In genomic region chr4:83534024-83534423, GRCm38 (mm10) we compare ENCODE assay signal across 20 mouse cellular contexts.
"Had no signal": no experiment of that assay in that cellular context is flagged by ENCODE, and none has a peak within 500 bp of the region (broad histone marks: within the 10 kb centered on the region; RNA-seq: fewer than 3 reads in every experiment).

No protein-coding gene starts in this region.

- H3K4me1 ChIP-seq: lung, embryonic 15.5 days; megakaryocyte, embryonic 14.5 days; midbrain, embryonic 13.5 days; midbrain, embryonic 15.5 days; neural tube, embryonic 15.5 days had no signal

- H3K27me3 ChIP-seq: liver, embryonic 15.5 days; lung, embryonic 15.5 days; megakaryocyte, embryonic 14.5 days; midbrain, embryonic 13.5 days; midbrain, embryonic 15.5 days; neural tube, embryonic 13.5 days; neural tube, embryonic 15.5 days had no signal

- H3K4me2 ChIP-seq: liver, embryonic 15.5 days; lung, embryonic 15.5 days; midbrain, embryonic 11.5 days; midbrain, embryonic 13.5 days; midbrain, embryonic 15.5 days; neural tube, embryonic 13.5 days; neural tube, embryonic 15.5 days had no signal

- H3K9ac ChIP-seq: liver, embryonic 15.5 days; liver, postnatal 0 days; lung, embryonic 15.5 days; midbrain, embryonic 13.5 days; midbrain, embryonic 15.5 days; neural tube, embryonic 13.5 days; neural tube, embryonic 15.5 days had no signal

- H3K27ac ChIP-seq: liver, embryonic 15.5 days; lung, embryonic 15.5 days; macrophage; midbrain, embryonic 13.5 days; midbrain, embryonic 15.5 days; neural tube, embryonic 13.5 days; neural tube, embryonic 15.5 days had no signal

- H3K9me3 ChIP-seq: liver, embryonic 15.5 days; lung, embryonic 15.5 days; megakaryocyte, embryonic 14.5 days; midbrain, embryonic 13.5 days; midbrain, embryonic 15.5 days; neural tube, embryonic 13.5 days; neural tube, embryonic 15.5 days had no signal

- H3K4me3 ChIP-seq: liver, embryonic 15.5 days; lung, embryonic 15.5 days; megakaryocyte, embryonic 14.5 days; midbrain, embryonic 13.5 days; midbrain, embryonic 15.5 days; neural tube, embryonic 13.5 days; neural tube, embryonic 15.5 days had no signal

- DNase-seq: liver, postnatal 0 days; lung, adult 2 months; retina, postnatal 1 day; right cerebral cortex, adult 18-20 months; right cerebral cortex, postnatal 25 days; right cerebral cortex, postnatal 4 days; spleen, adult 18-20 months; thymus, adult 2 months; thymus, postnatal 25 days; thymus, postnatal 4 days had no signal

- H3K36me3 ChIP-seq: liver, embryonic 15.5 days; lung, embryonic 15.5 days; midbrain, embryonic 13.5 days; midbrain, embryonic 15.5 days; neural tube, embryonic 13.5 days; neural tube, embryonic 15.5 days had no signal

- ATAC-seq: liver, postnatal 0 days; lung, postnatal 0 days; midbrain, embryonic 13.5 days; midbrain, embryonic 15.5 days had no signal
